ENCODE assay signal across 8 mouse cellular contexts in the genomic region with DNA sequence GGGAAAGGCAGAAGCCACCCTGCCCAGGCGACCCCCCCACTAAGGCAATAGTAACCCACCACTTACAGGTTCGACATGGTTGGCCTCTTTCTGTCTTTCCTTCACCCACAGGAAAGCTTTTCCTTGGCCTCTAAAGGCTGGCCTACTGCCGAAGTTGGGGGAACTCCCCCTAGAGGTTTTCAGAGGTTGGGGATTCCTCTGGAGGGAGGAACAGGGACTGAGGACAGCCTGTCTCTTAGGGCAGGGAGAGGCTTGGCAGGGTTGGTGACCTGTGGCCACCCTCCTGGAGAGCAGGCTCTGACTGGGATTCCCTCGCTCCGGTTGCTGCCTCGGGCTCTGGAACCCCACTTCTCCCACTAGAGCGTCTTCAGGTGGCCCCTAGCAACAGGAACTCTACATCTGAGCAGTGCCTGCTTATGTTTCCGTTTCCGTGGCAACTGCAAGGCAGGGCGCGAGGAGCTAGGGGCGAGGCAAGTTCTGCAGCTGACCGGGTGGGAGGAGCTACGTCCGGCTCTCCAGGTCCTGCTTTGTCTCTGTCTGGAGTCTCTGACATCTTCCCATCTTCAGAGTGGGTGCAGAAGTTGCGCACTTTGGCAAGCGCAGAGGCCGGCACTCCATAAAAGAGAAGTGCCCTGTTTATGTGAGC. TPM values are rescaled to one million over a fixed set of nuclear protein-coding genes. Genes with fewer than 3 reads are reported as not detected.
DNase-seq lines count a peak whose midpoint lies in the region; ATAC-seq and TF ChIP-seq lines count a peak whose summit lies in the region.

A gene (minus strand): TSS at position 303 of the 646 bp plus-strand sequence.

- H3K27ac ChIP-seq in left cerebral cortex, adult 2 months, result no peak within 1 kb of the TSS

- peak; percentile 14 for TF ChIP-seq CTCF in left cerebral cortex, adult 2 months (IDR thresholded peaks at IDR 0.05)

- intact Hi-C loops in gastrocnemius, postnatal 36 days (cut with DNase I), result no loop called here
- intact Hi-C loops in left cerebral cortex, adult 2 months (cut with DNase I), result no loop called here

- peak within 1 kb of the TSS; percentile 28 for H3K4me3 ChIP-seq in left cerebral cortex, adult 2 months

- peak; percentile 87 for ATAC-seq in megakaryocyte progenitor cell, adult 5-6 weeks (replicated peaks; ENCODE audit: poor library complexity)

- DNase-seq in WW6 (ENCODE audit: low read depth, low spot score), result peak; percentile 64
- DNase-seq in embryo, embryonic 11.5 days (ENCODE audit: low read depth, low spot score), result peak; percentile 83
- peak; percentile 37 to 44 for DNase-seq in gastrocnemius, postnatal 36 days
- DNase-seq in induced T-regulatory cell, adult 2 months (ENCODE audit: low read depth), result peak; percentile 2
- peak; percentile 56 to 71 for DNase-seq in left cerebral cortex, adult 2 months (ENCODE audit: extremely low spot score in 1 of 2, low spot score in 2 of 2)
- peak; percentile 65 for DNase-seq in right cerebral cortex, postnatal 4 days
- no peak for DNase-seq in T-cell, adult 2 months (ENCODE audit: low spot score)

RNA-seq across cellular contexts. Expression of the gene that starts here (rescaled TPM):
- not detected for total RNA-seq in gastrocnemius, postnatal 36 days (2021)
- under 1 TPM; 0.29 to 0.75 TPM for total RNA-seq in left cerebral cortex, adult 2 months (2021)
- total RNA-seq in megakaryocyte progenitor cell, adult 5-6 weeks (2015), result not detected in 2 replicates
- total RNA-seq in megakaryocyte progenitor cell, adult 5-6 weeks (2017), result not detected in 2 replicates

Comparison
In these comparisons a context has a peak if more than half of its experiments do, and no peak if none do; other contexts are left out.
1. Peak in DNase-seq in gastrocnemius, postnatal 36 days; RNA of the gene not detected or under 1 TPM.
2. Peak in DNase-seq and H3K4me3 ChIP-seq in left cerebral cortex, adult 2 months; RNA of the gene not detected or under 1 TPM.
3. Peak in ATAC-seq in megakaryocyte progenitor cell, adult 5-6 weeks; RNA of the gene not detected or under 1 TPM.